Mouse (Mus musculus) neural tube, embryonic 11.5 days (tissue): ENCODE data around the gene Abcf2. TPM values are rescaled to one million over a fixed set of nuclear protein-coding genes. Genes with fewer than 3 reads are reported as not detected.

Experiments
- ATAC-seq: fragments of 200-750 bp; cut with Nextera tagmentation; 2 replicates; pipeline ENCODE4 v1.8.0; 2017; ENCODE audit warnings: moderate number of reproducible peaks, mild to moderate bottlenecking, moderate TSS enrichment, moderate library complexity; ENCODE audit not compliant: insufficient read depth, low FRiP score, low TSS enrichment
- DNase-seq: peaks from one replicate; pipeline ENCODE4 v3.0.0-alpha.2; 2015; ENCODE audit warnings: low spot score
- H3K27ac ChIP-seq: fragments of 300-500 bp; sonication (generic); 2 replicates; pipeline ENCODE4 v1.5.1; 2014; ENCODE audit warnings: low read depth, mild to moderate bottlenecking, low read length
- H3K27me3 ChIP-seq: fragments of 300-500 bp; sonication (generic); 2 replicates; pipeline ENCODE4 v1.6.1; 2014; ENCODE audit warnings: mild to moderate bottlenecking, low read length, mixed read lengths; ENCODE audit not compliant: control insufficient read depth, insufficient read depth
- H3K36me3 ChIP-seq: fragments of 300-500 bp; sonication (generic); 2 replicates; pipeline ENCODE4 v1.6.1; 2014; ENCODE audit warnings: mild to moderate bottlenecking, low read length, moderate library complexity, mixed read lengths; ENCODE audit not compliant: control insufficient read depth, insufficient read depth
- H3K4me1 ChIP-seq: fragments of 300-500 bp; sonication (generic); 2 replicates; pipeline ENCODE4 v1.6.1; 2014; ENCODE audit warnings: low read length, mixed read lengths; ENCODE audit not compliant: control insufficient read depth, insufficient read depth
- H3K4me2 ChIP-seq: fragments of 300-500 bp; sonication (generic); 2 replicates; pipeline ENCODE4 v1.6.1; 2014; ENCODE audit warnings: low read depth, mild to moderate bottlenecking, moderate library complexity
- H3K4me3 ChIP-seq: fragments of 300-500 bp; sonication (generic); 2 replicates; pipeline ENCODE4 v1.5.1; 2014; ENCODE audit warnings: low read depth, low read length
- H3K9ac ChIP-seq: fragments of 300-500 bp; sonication (generic); 2 replicates; pipeline ENCODE4 v1.6.1; 2014; ENCODE audit warnings: mild to moderate bottlenecking, low read length
- H3K9me3 ChIP-seq: fragments of 300-500 bp; sonication (generic); 2 replicates; pipeline ENCODE4 v1.6.1; 2016; ENCODE audit warnings: low read length; ENCODE audit not compliant: control insufficient read depth
- WGBS: fragments of 180-500 bp; shearing (Covaris S2); extraction: QIAGEN DNeasy Blood & Tissue Kit; methylation state at CpG from one replicate; pipeline ENCODE4 v1.1.7; 2014; 5-methylcytosine and 5-hydroxymethylcytosine counted together
- microRNA counts: library from miRNA; unstranded; fragments of <30 nt; microRNA quantifications from one replicate; lab custom pipeline; 2015
- microRNA-seq: library from miRNA; unstranded; fragments of <30 nt; microRNA quantifications from one replicate; pipeline ENCODE4, GENCODE M21; 2016
- polyA plus RNA-seq: library from polyadenylated mRNA; unstranded; fragments of >200 nt; fragmentation: Nextera tagmentation; extraction: Ambion mirVana; gene quantifications from 2 replicates; pipeline ENCODE4 v1.2.1, GENCODE M21; 2014

The Abcf2 gene
- polyA plus RNA-seq, 1 experiment from 2014 or later = 147 TPM

DNA sequence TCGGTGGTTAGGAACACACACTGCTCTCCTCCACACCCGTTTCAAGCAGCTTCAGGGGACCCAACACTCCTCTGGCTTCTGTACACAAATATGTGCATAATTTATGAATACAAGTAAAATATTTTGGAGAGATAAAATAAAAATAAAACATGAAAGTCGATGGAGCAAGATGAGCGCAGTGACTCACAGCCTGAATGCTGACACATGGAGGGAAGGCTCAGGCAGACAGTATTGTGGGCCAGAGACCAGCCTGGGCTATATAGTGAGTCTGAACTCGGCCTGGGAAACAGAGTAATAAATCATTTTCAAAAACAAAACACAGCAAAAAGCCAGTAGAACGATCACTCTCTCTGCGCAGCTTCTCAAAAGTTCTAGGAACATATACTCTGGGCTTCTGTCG is 55.9 kb downstream of the Abcf2 start:
- Histone ChIP-seq H3K4me2 (no peak overlapping the region), H3K27me3 (peaks cover 30% of the 10 kb centered on the region)

More for the DNA sequence above, 55.9 kb downstream of the Abcf2 start:
- ATAC-seq (no peak), DNase-seq (no peak)
- Histone ChIP-seq H3K9ac (no peak overlapping the region), H3K4me3 (no peak overlapping the region), H3K9me3 (no peaks in the 10 kb centered on the region), H3K36me3 (no peaks in the 10 kb centered on the region), H3K27ac (no peak overlapping the region), H3K4me1 (no peaks in the 10 kb centered on the region)
- 62% methylated on average over 8 of the region's 8 CpGs for WGBS

MicroRNAs within 50 kb of the gene (microRNA counts, 519-probe panel; counts per million panel counts)
- microRNA mmu-miR-671-3p (lab: Ali Mortazavi, UCI) (171 counts per million, percentile 57 among the panel's probes with 10 or more counts), microRNA mmu-miR-671-5p (lab: Ali Mortazavi, UCI) (171 counts per million, percentile 57 among the panel's probes with 10 or more counts)

Small RNAs within 50 kb of the gene (microRNA-seq; reads per million reads assigned to microRNA genes)
- 482 reads per million, percentile 69 among the genes with 10 or more reads in this experiment for gene Mir671

Other genes starting within 250 kb of the Abcf2 start
- 16.5 and 18.6 TPM in 2 replicates for gene Kcnh2, start 225.9 kb downstream of the Abcf2 start, polyA plus RNA-seq
- 6.1 and 6.7 TPM in 2 replicates for gene Nos3, start 212.7 kb downstream of the Abcf2 start, polyA plus RNA-seq
- 0.54 and 0.89 TPM in 2 replicates for gene Atg9b, start 185.3 kb downstream of the Abcf2 start, polyA plus RNA-seq
- gene Abcb8, start 183.8 kb downstream of the Abcf2 start, polyA plus RNA-seq = 45.8 and 47.0 TPM in 2 replicates
- gene Asic3, start 164.1 kb downstream of the Abcf2 start, polyA plus RNA-seq = 0.12 and 0.54 TPM in 2 replicates
- 59.1 and 64.9 TPM in 2 replicates for gene Cdk5, start 153.9 kb downstream of the Abcf2 start, polyA plus RNA-seq
- 18.0 and 18.1 TPM in 2 replicates for gene Slc4a2, start 153.6 kb downstream of the Abcf2 start, polyA plus RNA-seq
- 89.7 and 93.7 TPM in 2 replicates for gene Fastk, start 132.2 kb downstream of the Abcf2 start, polyA plus RNA-seq
- 31.5 and 33.1 TPM in 2 replicates for gene Tmub1, start 129.6 kb downstream of the Abcf2 start, polyA plus RNA-seq
- gene Agap3, start 125.3 kb downstream of the Abcf2 start, polyA plus RNA-seq = 61.0 and 72.0 TPM in 2 replicates
- 0.92 and 1.3 TPM in 2 replicates for gene Gbx1, start 50.3 kb downstream of the Abcf2 start, polyA plus RNA-seq
- 0.38 TPM in 1 of 2 replicates, not detected in the other for gene Asb10, start 36.5 kb downstream of the Abcf2 start, polyA plus RNA-seq
- gene 4931409K22Rik, start 20.7 kb downstream of the Abcf2 start, polyA plus RNA-seq = not detected in 2 replicates
- 10.3 and 13.0 TPM in 2 replicates for gene Chpf2, start 9.3 kb upstream of the Abcf2 start, polyA plus RNA-seq
- 43.7 and 49.3 TPM in 2 replicates for gene Smarcd3, start 46.9 kb upstream of the Abcf2 start, polyA plus RNA-seq
- gene Nub1, start 108.1 kb upstream of the Abcf2 start, polyA plus RNA-seq = 40.5 and 41.8 TPM in 2 replicates
- gene Wdr86, start 153.3 kb upstream of the Abcf2 start, polyA plus RNA-seq = 14.2 and 16.9 TPM in 2 replicates
- not detected in 2 replicates for gene Crygn, start 180.5 kb upstream of the Abcf2 start, polyA plus RNA-seq